Mouse (Mus musculus) frontal cortex, adult (tissue): ENCODE measurements around the gene Zcwpw1.
"Not testable (repeated sequence)": the region's sequence is repeated elsewhere in the genome, so short reads cannot be mapped to it uniquely, and the experiment has no call there.

ENCODE experiments used
- ATAC-seq: cut with Nextera tagmentation; 2 replicates; pipeline ENCODE4 v1.9.2; 2017; ENCODE audit warnings: mild to moderate bottlenecking, moderate library complexity, mixed read lengths; ENCODE audit not compliant: low TSS enrichment

Gene Zcwpw1

GRCm38 (mm10) chr5:137787151-137787928, at the start of gene Zcwpw1, which contains the start of gene Mepce:
Gene Zcwpw1 (plus strand): TSS chr5:137787798.
Gene Mepce (minus strand): TSS chr5:137787655.
- ATAC-seq: peak; percentile 67

- no peak for ATAC-seq
These were observed 49.1 kb upstream of the Zcwpw1 start for GRCm38 (mm10) chr5:137738516-137738915.

GRCm38 (mm10) chr5:137739471-137739870, 48.1 kb upstream of the Zcwpw1 start:
- ATAC-seq: no peak

- ATAC-seq: peak; percentile 3; the same call in 1 of the 2 replicates
These were observed 47.1 kb upstream of the Zcwpw1 start for GRCm38 (mm10) chr5:137740506-137740905.

- ATAC-seq: peak; percentile 29
These were observed 46.3 kb upstream of the Zcwpw1 start, which contains the start of gene Nyap1 for GRCm38 (mm10) chr5:137741023-137741931. Gene Nyap1 (minus strand): TSS chr5:137741607.

- ATAC-seq: no peak
These were observed 45.5 kb upstream of the Zcwpw1 start for GRCm38 (mm10) chr5:137742048-137742447.

GRCm38 (mm10) chr5:137742836-137743235, 44.8 kb upstream of the Zcwpw1 start:
- no peak for ATAC-seq

- ATAC-seq: no peak
These were observed 43.4 kb upstream of the Zcwpw1 start for GRCm38 (mm10) chr5:137744197-137744596.

GRCm38 (mm10) chr5:137745214-137746171, 42.1 kb upstream of the Zcwpw1 start, which contains the start of gene Tsc22d4:
Gene Tsc22d4 (plus strand): TSS chr5:137745730.
- peak; percentile 70 for ATAC-seq

GRCm38 (mm10) chr5:137746282-137746850, 41.2 kb upstream of the Zcwpw1 start:
- peak; percentile 8 for ATAC-seq

- no peak for ATAC-seq
These were observed 40.7 kb upstream of the Zcwpw1 start for GRCm38 (mm10) chr5:137746851-137747325.

GRCm38 (mm10) chr5:137747326-137747961, 40.2 kb upstream of the Zcwpw1 start:
- ATAC-seq: no peak

GRCm38 (mm10) chr5:137748130-137748770, 39.3 kb upstream of the Zcwpw1 start:
- ATAC-seq: no peak

- ATAC-seq: no peak
These were observed 38.3 kb upstream of the Zcwpw1 start for GRCm38 (mm10) chr5:137749196-137749836.

- ATAC-seq: not testable (repeated sequence)
These were observed 37.4 kb upstream of the Zcwpw1 start for GRCm38 (mm10) chr5:137750212-137750611.

GRCm38 (mm10) chr5:137751221-137751887, 36.2 kb upstream of the Zcwpw1 start:
- ATAC-seq: no peak

GRCm38 (mm10) chr5:137751988-137752387, 35.6 kb upstream of the Zcwpw1 start:
- no peak for ATAC-seq

GRCm38 (mm10) chr5:137753111-137753832, 34.3 kb upstream of the Zcwpw1 start:
- ATAC-seq: no peak
